Mouse (Mus musculus): ENCODE results near the gene Add3. TPM values are rescaled to one million over a fixed set of nuclear protein-coding genes. Genes with fewer than 3 reads are reported as not detected.

Gene Add3
- polyA plus RNA-seq, 1 experiment from 2014 or later = 98.7 TPM

GRCm38 (mm10) chr19:53176518-53176917 is 36.3 kb downstream of the Add3 start:
- Histone ChIP-seq H3K9me3 (no peaks in the 10 kb centered on the region), H3K36me3 (no peaks in the 10 kb centered on the region), H3K4me1 (peaks cover 9% of the 10 kb centered on the region), H3K4me2 (no peak overlapping the region), H3K9ac (no peak overlapping the region), H3K4me3 (no peak overlapping the region), H3K27ac (no peak overlapping the region), H3K27me3 (no peaks in the 10 kb centered on the region)
- no peak for ATAC-seq (ENCODE audit: insufficient number of reproducible peaks, low FRiP score, low TSS enrichment, low read depth)
- WGBS = 86% methylated on average over 4 of the region's 4 CpGs

GRCm38 (mm10) chr19:53178611-53179528 is 38.6 kb downstream of the Add3 start:
- no peak for ATAC-seq (ENCODE audit: insufficient number of reproducible peaks, low FRiP score, low TSS enrichment, low read depth)
- no peaks in the 10 kb centered on the region for H3K27me3 ChIP-seq
- no peaks in the 10 kb centered on the region for H3K9me3 ChIP-seq
- 89% methylated on average over 20 of the region's 20 CpGs for WGBS
- peaks cover 15% of the 10 kb centered on the region for H3K4me1 ChIP-seq
- H3K27ac ChIP-seq = no peak overlapping the region
- no peak overlapping the region for H3K4me3 ChIP-seq
- H3K4me2 ChIP-seq = no peak overlapping the region
- H3K36me3 ChIP-seq = no peaks in the 10 kb centered on the region
- H3K9ac ChIP-seq = no peak overlapping the region

- Histone ChIP-seq H3K9me3 (no peaks in the 10 kb centered on the region), H3K27ac (0 out of 2 replicates have a peak overlapping the region, but pooled peaks have one; percentile 4), H3K4me3 (no peak overlapping the region), H3K4me2 (no peak overlapping the region), H3K4me1 (peaks cover 22% of the 10 kb centered on the region), H3K27me3 (no peaks in the 10 kb centered on the region), H3K36me3 (no peaks in the 10 kb centered on the region), H3K9ac (no peak overlapping the region)
- ATAC-seq (ENCODE audit: insufficient number of reproducible peaks, low FRiP score, low TSS enrichment, low read depth) = no peak
- WGBS = 74% methylated on average over 12 of the region's 12 CpGs
Observed at GRCm38 (mm10) chr19:53180168-53180803, 40.0 kb downstream of the Add3 start.

GRCm38 (mm10) chr19:53181003-53181861 is 41.0 kb downstream of the Add3 start:
- 77% methylated on average over 19 of the region's 19 CpGs for WGBS
- Histone ChIP-seq H3K4me2 (no peak overlapping the region), H3K4me1 (peaks cover 28% of the 10 kb centered on the region), H3K27me3 (no peaks in the 10 kb centered on the region), H3K4me3 (no peak overlapping the region), H3K9ac (no peak overlapping the region), H3K9me3 (no peaks in the 10 kb centered on the region), H3K36me3 (no peaks in the 10 kb centered on the region), H3K27ac (0 out of 2 replicates have a peak overlapping the region, but pooled peaks have one; percentile 17)
- no peak for ATAC-seq (ENCODE audit: insufficient number of reproducible peaks, low FRiP score, low TSS enrichment, low read depth)

- no peak overlapping the region for H3K4me2 ChIP-seq
- H3K9me3 ChIP-seq = no peaks in the 10 kb centered on the region
- no peak overlapping the region for H3K9ac ChIP-seq
- ATAC-seq (ENCODE audit: insufficient number of reproducible peaks, low FRiP score, low TSS enrichment, low read depth) = no peak
- no peak overlapping the region for H3K27ac ChIP-seq
- no peak overlapping the region for H3K4me3 ChIP-seq
- H3K4me1 ChIP-seq = peaks cover 39% of the 10 kb centered on the region
- no peaks in the 10 kb centered on the region for H3K27me3 ChIP-seq
- WGBS = 64% methylated on average over 9 of the region's 9 CpGs
- no peaks in the 10 kb centered on the region for H3K36me3 ChIP-seq
Observed at GRCm38 (mm10) chr19:53183620-53184019, 43.4 kb downstream of the Add3 start.

- WGBS = 55% methylated on average over 10 of the region's 10 CpGs
- H3K27me3 ChIP-seq = no peaks in the 10 kb centered on the region
- H3K4me1 ChIP-seq = peaks cover 39% of the 10 kb centered on the region
- H3K4me3 ChIP-seq = no peak overlapping the region
- H3K4me2 ChIP-seq = no peak overlapping the region
- H3K36me3 ChIP-seq = no peaks in the 10 kb centered on the region
- no peak for ATAC-seq (ENCODE audit: insufficient number of reproducible peaks, low FRiP score, low TSS enrichment, low read depth)
- peak overlapping the region; percentile 5; the same call in 1 of the 2 replicates for H3K27ac ChIP-seq
- H3K9me3 ChIP-seq = no peaks in the 10 kb centered on the region
- H3K9ac ChIP-seq = no peak overlapping the region
Observed at GRCm38 (mm10) chr19:53184216-53184615, 44.0 kb downstream of the Add3 start.

- Histone ChIP-seq H3K4me3 (no peak overlapping the region), H3K9ac (no peak overlapping the region), H3K27me3 (no peaks in the 10 kb centered on the region), H3K4me2 (no peak overlapping the region), H3K27ac (no peak overlapping the region), H3K36me3 (no peaks in the 10 kb centered on the region), H3K9me3 (no peaks in the 10 kb centered on the region), H3K4me1 (peaks cover 39% of the 10 kb centered on the region)
- WGBS = 64% methylated on average over 5 of the region's 5 CpGs
- ATAC-seq (ENCODE audit: insufficient number of reproducible peaks, low FRiP score, low TSS enrichment, low read depth) = no peak
Observed at GRCm38 (mm10) chr19:53184911-53185310, 44.7 kb downstream of the Add3 start.

- peaks cover 37% of the 10 kb centered on the region for H3K4me1 ChIP-seq
Observed at GRCm38 (mm10) chr19:53185486-53186134, 45.4 kb downstream of the Add3 start.

GRCm38 (mm10) chr19:53186456-53186855 is 46.2 kb downstream of the Add3 start:
- H3K4me1 ChIP-seq = peaks cover 33% of the 10 kb centered on the region
- no peak overlapping the region for H3K9ac ChIP-seq
- H3K27ac ChIP-seq = no peak overlapping the region
- H3K4me3 ChIP-seq = no peak overlapping the region
- no peaks in the 10 kb centered on the region for H3K9me3 ChIP-seq
- WGBS = 46% methylated on average over 4 of the region's 4 CpGs
- H3K4me2 ChIP-seq = no peak overlapping the region
- no peak for ATAC-seq (ENCODE audit: insufficient number of reproducible peaks, low FRiP score, low TSS enrichment, low read depth)
- no peaks in the 10 kb centered on the region for H3K36me3 ChIP-seq
- H3K27me3 ChIP-seq = no peaks in the 10 kb centered on the region

More at GRCm38 (mm10) chr19:53185486-53186134, 45.4 kb downstream of the Add3 start:
- no peaks in the 10 kb centered on the region for H3K9me3 ChIP-seq
- no peak overlapping the region for H3K4me2 ChIP-seq
- H3K36me3 ChIP-seq = no peaks in the 10 kb centered on the region
- no peaks in the 10 kb centered on the region for H3K27me3 ChIP-seq
- H3K4me3 ChIP-seq = no peak overlapping the region
- no peak overlapping the region for H3K27ac ChIP-seq
- WGBS = 41% methylated on average over 8 of the region's 8 CpGs
- ATAC-seq (ENCODE audit: insufficient number of reproducible peaks, low FRiP score, low TSS enrichment, low read depth) = no peak
- H3K9ac ChIP-seq = no peak overlapping the region

GRCm38 (mm10) chr19:53187533-53187932 is 47.3 kb downstream of the Add3 start:
- no peaks in the 10 kb centered on the region for H3K27me3 ChIP-seq
- peak overlapping the region; percentile 33; the same call in 1 of the 2 replicates for H3K27ac ChIP-seq
- no peaks in the 10 kb centered on the region for H3K36me3 ChIP-seq
- no peak overlapping the region for H3K4me3 ChIP-seq
- H3K4me2 ChIP-seq = no peak overlapping the region
- H3K9ac ChIP-seq = no peak overlapping the region
- WGBS = 74% methylated on average over 7 of the region's 7 CpGs
- no peak for ATAC-seq (ENCODE audit: insufficient number of reproducible peaks, low FRiP score, low TSS enrichment, low read depth)
- H3K4me1 ChIP-seq = peaks cover 38% of the 10 kb centered on the region
- H3K9me3 ChIP-seq = no peaks in the 10 kb centered on the region

GRCm38 (mm10) chr19:53188186-53188585 is 47.9 kb downstream of the Add3 start:
- no peaks in the 10 kb centered on the region for H3K9me3 ChIP-seq
- 75% methylated on average over 6 of the region's 6 CpGs for WGBS
- ATAC-seq (ENCODE audit: insufficient number of reproducible peaks, low FRiP score, low TSS enrichment, low read depth) = no peak
- 0 out of 2 replicates have a peak overlapping the region, but pooled peaks have one; percentile 43 for H3K27ac ChIP-seq
- H3K4me3 ChIP-seq = no peak overlapping the region
- no peaks in the 10 kb centered on the region for H3K36me3 ChIP-seq
- peaks cover 38% of the 10 kb centered on the region for H3K4me1 ChIP-seq
- H3K27me3 ChIP-seq = no peaks in the 10 kb centered on the region
- no peak overlapping the region for H3K9ac ChIP-seq
- no peak overlapping the region for H3K4me2 ChIP-seq

All from limb, embryonic 15.5 days (tissue).